Mouse (Mus musculus): ENCODE results near the gene Pou5f1. TPM values are rescaled to one million over a fixed set of nuclear protein-coding genes. Genes with fewer than 3 reads are reported as not detected.

Pou5f1 gene
- polyA plus RNA-seq, 1 experiment, result not detected

DNA sequence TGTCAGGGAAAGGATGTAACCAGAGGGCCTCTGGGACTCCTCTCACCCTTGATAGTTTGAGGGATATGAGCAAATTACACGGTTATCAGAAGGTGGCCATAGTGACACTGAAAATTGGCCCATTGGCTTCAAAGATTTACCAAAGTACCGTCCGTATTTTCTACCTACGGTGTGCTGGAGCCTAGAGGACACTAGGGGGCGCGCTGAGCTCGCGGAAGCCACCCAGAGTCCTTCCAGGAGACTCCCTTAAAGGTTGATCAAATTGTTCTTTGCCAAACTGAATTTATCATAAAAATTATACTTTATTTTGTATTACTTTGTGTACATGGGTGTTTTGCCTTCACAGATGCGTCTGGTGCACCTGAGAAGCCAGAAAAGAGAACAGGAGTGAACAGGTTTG is 21.8 kb upstream of the Pou5f1 start:
- Histone ChIP-seq H3K36me3 (ENCODE audit: control insufficient read depth, insufficient read depth) (no peaks in the 10 kb centered on the region), H3K4me3 (ENCODE audit: insufficient read depth, poor library complexity, severe bottlenecking) (no peak overlapping the region), H3K27me3 (ENCODE audit: control insufficient read depth, insufficient read depth, insufficient read length) (no peaks in the 10 kb centered on the region), H3K79me2 (ENCODE audit: control insufficient read depth, insufficient read depth) (no peaks in the 10 kb centered on the region), H3K79me3 (ENCODE audit: low read depth) (no peaks in the 10 kb centered on the region), H3ac (ENCODE audit: control insufficient read depth, insufficient read length, low read depth) (no peak overlapping the region)
- TF ChIP-seq CEBPB (IDR thresholded peaks at IDR 0.05; ENCODE audit: low read depth), result no peak
- TF ChIP-seq CTCF (IDR thresholded peaks at IDR 0.05; ENCODE audit: control insufficient read depth, insufficient read depth, insufficient read length), result peak; percentile 61

GRCm38 (mm10) chr17:35485702-35486101 is 20.1 kb upstream of the Pou5f1 start:
- H3K79me2 ChIP-seq (ENCODE audit: control insufficient read depth, insufficient read depth), result no peaks in the 10 kb centered on the region
- no peak overlapping the region for H3K4me3 ChIP-seq (ENCODE audit: insufficient read depth, poor library complexity, severe bottlenecking)
- no peak for TF ChIP-seq USF1 (IDR thresholded peaks at IDR 0.05; ENCODE audit: low read depth)
- no peak for TF ChIP-seq FOSL1 (IDR thresholded peaks at IDR 0.05; ENCODE audit: insufficient read depth, low read length, poor library complexity, severe bottlenecking)
- no peak for TF ChIP-seq MYOD1 (IDR thresholded peaks at IDR 0.05; ENCODE audit: control insufficient read depth, insufficient read length, low read depth)
- TF ChIP-seq CEBPB (IDR thresholded peaks at IDR 0.05; ENCODE audit: low read depth), result no peak
- TF ChIP-seq MAX (IDR thresholded peaks at IDR 0.05), result no peak
- no peak for TF ChIP-seq CTCF (IDR thresholded peaks at IDR 0.05; ENCODE audit: control insufficient read depth, insufficient read depth, insufficient read length)
- no peak for TF ChIP-seq MYOG (IDR thresholded peaks at IDR 0.05; ENCODE audit: control insufficient read depth, extremely low read depth, insufficient read length)
- H3K27me3 ChIP-seq (ENCODE audit: control insufficient read depth, insufficient read depth, insufficient read length), result peaks cover 4% of the 10 kb centered on the region
- no peak overlapping the region for H3ac ChIP-seq (ENCODE audit: control insufficient read depth, insufficient read length, low read depth)
- no peaks in the 10 kb centered on the region for H3K36me3 ChIP-seq (ENCODE audit: control insufficient read depth, insufficient read depth)
- H3K79me3 ChIP-seq (ENCODE audit: low read depth), result no peaks in the 10 kb centered on the region

DNA sequence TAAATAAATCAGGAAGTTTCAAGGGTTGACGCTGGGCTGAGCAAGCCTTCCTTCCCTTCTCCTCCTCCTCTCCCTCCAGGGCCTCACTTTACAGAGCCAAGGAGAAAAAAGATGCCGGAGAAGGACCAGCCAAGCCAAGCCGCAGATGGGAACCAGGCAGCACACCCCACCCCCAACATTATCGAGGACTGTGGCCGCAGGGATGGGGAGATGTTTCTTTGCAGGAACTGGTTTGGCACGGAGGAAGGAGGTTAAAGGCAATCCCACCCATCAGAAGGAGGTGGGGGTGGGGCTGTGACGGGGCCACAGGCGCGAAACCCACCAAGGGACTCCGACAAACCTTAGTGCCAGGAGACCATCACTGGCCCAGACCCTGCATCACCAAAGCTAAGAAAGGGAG is 19.1 kb upstream of the Pou5f1 start:
- Histone ChIP-seq H3K36me3 (ENCODE audit: control insufficient read depth, insufficient read depth) (no peaks in the 10 kb centered on the region), H3K4me3 (ENCODE audit: insufficient read depth, poor library complexity, severe bottlenecking) (no peak overlapping the region), H3K79me2 (ENCODE audit: control insufficient read depth, insufficient read depth) (no peaks in the 10 kb centered on the region), H3ac (ENCODE audit: control insufficient read depth, insufficient read length, low read depth) (no peak overlapping the region), H3K27me3 (ENCODE audit: control insufficient read depth, insufficient read depth, insufficient read length) (peaks cover 4% of the 10 kb centered on the region), H3K79me3 (ENCODE audit: low read depth) (no peaks in the 10 kb centered on the region)
- TF ChIP-seq MYOD1 (IDR thresholded peaks at IDR 0.05; ENCODE audit: control insufficient read depth, insufficient read length, low read depth), result no peak
- no peak for TF ChIP-seq USF1 (IDR thresholded peaks at IDR 0.05; ENCODE audit: low read depth)
- no peak for TF ChIP-seq CTCF (IDR thresholded peaks at IDR 0.05; ENCODE audit: control insufficient read depth, insufficient read depth, insufficient read length)
- no peak for TF ChIP-seq FOSL1 (IDR thresholded peaks at IDR 0.05; ENCODE audit: insufficient read depth, low read length, poor library complexity, severe bottlenecking)
- no peak for TF ChIP-seq MYOG (IDR thresholded peaks at IDR 0.05; ENCODE audit: control insufficient read depth, extremely low read depth, insufficient read length)
- TF ChIP-seq MAX (IDR thresholded peaks at IDR 0.05), result no peak
- no peak for TF ChIP-seq CEBPB (IDR thresholded peaks at IDR 0.05; ENCODE audit: low read depth)

- Histone ChIP-seq H3K36me3 (ENCODE audit: control insufficient read depth, insufficient read depth) (no peaks in the 10 kb centered on the region), H3K79me3 (ENCODE audit: low read depth) (no peaks in the 10 kb centered on the region), H3K27me3 (ENCODE audit: control insufficient read depth, insufficient read depth, insufficient read length) (peaks cover 4% of the 10 kb centered on the region), H3K79me2 (ENCODE audit: control insufficient read depth, insufficient read depth) (no peaks in the 10 kb centered on the region), H3ac (ENCODE audit: control insufficient read depth, insufficient read length, low read depth) (no peak overlapping the region), H3K4me3 (ENCODE audit: insufficient read depth, poor library complexity, severe bottlenecking) (no peak overlapping the region)
- TF ChIP-seq CEBPB (IDR thresholded peaks at IDR 0.05; ENCODE audit: low read depth), result no peak
- TF ChIP-seq MYOG (IDR thresholded peaks at IDR 0.05; ENCODE audit: control insufficient read depth, extremely low read depth, insufficient read length), result no peak
- no peak for TF ChIP-seq CTCF (IDR thresholded peaks at IDR 0.05; ENCODE audit: control insufficient read depth, insufficient read depth, insufficient read length)
- no peak for TF ChIP-seq USF1 (IDR thresholded peaks at IDR 0.05; ENCODE audit: low read depth)
- no peak for TF ChIP-seq MAX (IDR thresholded peaks at IDR 0.05)
- TF ChIP-seq FOSL1 (IDR thresholded peaks at IDR 0.05; ENCODE audit: insufficient read depth, low read length, poor library complexity, severe bottlenecking), result no peak
These were observed 17.8 kb upstream of the Pou5f1 start for GRCm38 (mm10) chr17:35488041-35488440.

- H3K27me3 ChIP-seq (ENCODE audit: control insufficient read depth, insufficient read depth, insufficient read length), result peaks cover 4% of the 10 kb centered on the region
- TF ChIP-seq MYOD1 (IDR thresholded peaks at IDR 0.05; ENCODE audit: control insufficient read depth, insufficient read length, low read depth) (no peak), MYOG (IDR thresholded peaks at IDR 0.05; ENCODE audit: control insufficient read depth, extremely low read depth, insufficient read length) (no peak), FOSL1 (IDR thresholded peaks at IDR 0.05; ENCODE audit: insufficient read depth, low read length, poor library complexity, severe bottlenecking) (no peak), CEBPB (IDR thresholded peaks at IDR 0.05; ENCODE audit: low read depth) (no peak), USF1 (IDR thresholded peaks at IDR 0.05; ENCODE audit: low read depth) (no peak), CTCF (IDR thresholded peaks at IDR 0.05; ENCODE audit: control insufficient read depth, insufficient read depth, insufficient read length) (no peak), MAX (IDR thresholded peaks at IDR 0.05) (no peak)
- H3K79me3 ChIP-seq (ENCODE audit: low read depth), result no peaks in the 10 kb centered on the region
- H3ac ChIP-seq (ENCODE audit: control insufficient read depth, insufficient read length, low read depth), result no peak overlapping the region
- no peaks in the 10 kb centered on the region for H3K79me2 ChIP-seq (ENCODE audit: control insufficient read depth, insufficient read depth)
- no peaks in the 10 kb centered on the region for H3K36me3 ChIP-seq (ENCODE audit: control insufficient read depth, insufficient read depth)
- no peak overlapping the region for H3K4me3 ChIP-seq (ENCODE audit: insufficient read depth, poor library complexity, severe bottlenecking)
These were observed 15.5 kb upstream of the Pou5f1 start for GRCm38 (mm10) chr17:35490320-35490719.

- TF ChIP-seq USF1 (IDR thresholded peaks at IDR 0.05; ENCODE audit: low read depth) (no peak), MAX (IDR thresholded peaks at IDR 0.05) (no peak), FOSL1 (IDR thresholded peaks at IDR 0.05; ENCODE audit: insufficient read depth, low read length, poor library complexity, severe bottlenecking) (no peak), CEBPB (IDR thresholded peaks at IDR 0.05; ENCODE audit: low read depth) (no peak), MYOD1 (IDR thresholded peaks at IDR 0.05; ENCODE audit: control insufficient read depth, insufficient read length, low read depth) (no peak), CTCF (IDR thresholded peaks at IDR 0.05; ENCODE audit: control insufficient read depth, insufficient read depth, insufficient read length) (no peak), MYOG (IDR thresholded peaks at IDR 0.05; ENCODE audit: control insufficient read depth, extremely low read depth, insufficient read length) (no peak)
- H3K79me2 ChIP-seq (ENCODE audit: control insufficient read depth, insufficient read depth), result no peaks in the 10 kb centered on the region
- no peaks in the 10 kb centered on the region for H3K79me3 ChIP-seq (ENCODE audit: low read depth)
- no peak overlapping the region for H3K4me3 ChIP-seq (ENCODE audit: insufficient read depth, poor library complexity, severe bottlenecking)
- no peak overlapping the region for H3ac ChIP-seq (ENCODE audit: control insufficient read depth, insufficient read length, low read depth)
- H3K36me3 ChIP-seq (ENCODE audit: control insufficient read depth, insufficient read depth), result no peaks in the 10 kb centered on the region
- no peaks in the 10 kb centered on the region for H3K27me3 ChIP-seq (ENCODE audit: control insufficient read depth, insufficient read depth, insufficient read length)
These were observed 8.7 kb upstream of the Pou5f1 start for GRCm38 (mm10) chr17:35497124-35497523.

Measured in C2C12 (cell line).